Mouse (Mus musculus) MEL (cell line): ENCODE data around the gene Gpr179. TPM values are rescaled to one million over a fixed set of nuclear protein-coding genes. Genes with fewer than 3 reads are reported as not detected.

Experiments used
- DNase-seq: peaks from one replicate; pipeline ENCODE4 v3.0.0; 2011; ENCODE audit warnings: low read depth, low spot score
- H3K27ac ChIP-seq: 2 replicates; pipeline ENCODE4 v1.5.1; 2012; ENCODE audit warnings: low read depth, mild to moderate bottlenecking, control low read depth, low read length, moderate library complexity; ENCODE audit not compliant: control insufficient read depth
- H3K27me3 ChIP-seq, 2 experiments: fragments of 150-350 bp in 1 of 2; sonication (generic) in 1 of 2; 2 replicates each; pipeline ENCODE4 v1.6.1; 2012; ENCODE audit warnings: low read length in 2 of 2, mild to moderate bottlenecking in 2 of 2, improper control_type of control experiment in 1 of 2, moderate library complexity in 1 of 2; ENCODE audit not compliant: insufficient read depth in 2 of 2, control insufficient read depth in 1 of 2
- H3K36me3 ChIP-seq, 2 experiments: 2 replicates each; pipeline ENCODE4 v1.6.1; 2012 to 2014; ENCODE audit warnings: low read length in 2 of 2, improper control_type of control experiment in 1 of 2, inconsistent platforms in 1 of 2, mild to moderate bottlenecking in 1 of 2; ENCODE audit not compliant: insufficient read depth in 2 of 2, control insufficient read depth in 1 of 2
- H3K4me1 ChIP-seq, 2 experiments: fragments of 150-350 bp in 1 of 2; sonication (generic) in 1 of 2; 2 replicates each; pipeline ENCODE4 v1.6.1; 2012; ENCODE audit warnings: low read length in 2 of 2, improper control_type of control experiment in 1 of 2, mild to moderate bottlenecking in 1 of 2; ENCODE audit not compliant: insufficient read depth in 2 of 2, control insufficient read depth in 1 of 2
- H3K4me3 ChIP-seq, 2 experiments: fragments of 150-350 bp in 1 of 2; sonication (generic) in 1 of 2; 2 replicates each; pipeline ENCODE4 v1.5.1; 2012; ENCODE audit warnings: low read depth in 2 of 2, low read length in 2 of 2, mild to moderate bottlenecking in 2 of 2, moderate library complexity in 2 of 2, control low read depth in 1 of 2, improper control_type of control experiment in 1 of 2; ENCODE audit not compliant: control insufficient read depth in 1 of 2, insufficient read depth in 1 of 2
- H3K79me2 ChIP-seq: 2 replicates; pipeline ENCODE4 v1.6.1; 2012; ENCODE audit warnings: mild to moderate bottlenecking, low read length, moderate library complexity; ENCODE audit not compliant: control insufficient read depth, poor library complexity, insufficient read depth
- H3K9ac ChIP-seq: 2 replicates; pipeline ENCODE4 v1.6.1; 2012; ENCODE audit warnings: low read depth, mild to moderate bottlenecking, control low read depth, low read length, moderate library complexity; ENCODE audit not compliant: control insufficient read depth, poor library complexity, severe bottlenecking
- H3K9me3 ChIP-seq: fragments of 150-350 bp; sonication (generic); replicated peaks from 2 replicates; pipeline ENCODE4 v1.6.1; 2012; ENCODE audit warnings: mild to moderate bottlenecking, low read length, improper control_type of control experiment, moderate library complexity; ENCODE audit not compliant: insufficient read depth
- BHLHE40 ChIP-seq: IDR thresholded peaks from 2 replicates; pipeline ENCODE4 v1.6.1; 2012; ENCODE audit warnings: low read depth, mild to moderate bottlenecking, inconsistent platforms, low read length, improper control_type of control experiment, borderline replicate concordance
- CHD2 ChIP-seq: IDR thresholded peaks from 2 replicates; pipeline ENCODE4 v1.6.1; 2011; ENCODE audit warnings: low read length, improper control_type of control experiment
- CTCF ChIP-seq, 3 experiments: IDR thresholded peaks in 2 of 3; conservative IDR thresholded peaks in 1 of 3; 2 replicates each; pipeline ENCODE4 v1.5.1; 2011 to 2012; ENCODE audit warnings: low read length in 3 of 3, low read depth in 2 of 3, mild to moderate bottlenecking in 2 of 3, improper control_type of control experiment in 1 of 3, inconsistent platforms in 1 of 3, mixed read lengths in 1 of 3, moderate library complexity in 1 of 3; ENCODE audit not compliant: control insufficient read depth in 1 of 3, insufficient read depth in 1 of 3, poor library complexity in 1 of 3, severe bottlenecking in 1 of 3
- E2F4 ChIP-seq: IDR thresholded peaks from 2 replicates; pipeline ENCODE4 v1.6.1; 2011; ENCODE audit warnings: low read depth, low read length, improper control_type of control experiment, borderline replicate concordance
- ELF1 ChIP-seq: IDR thresholded peaks from 2 replicates; pipeline ENCODE4 v1.6.1; 2014; ENCODE audit warnings: low read depth, mild to moderate bottlenecking, inconsistent platforms, low read length, improper control_type of control experiment, moderate library complexity
- EP300 ChIP-seq, 2 experiments: IDR thresholded peaks; 2 replicates each; pipeline ENCODE4 v1.6.1; 2011; ENCODE audit warnings: improper control_type of control experiment in 2 of 2, low read length in 2 of 2, low read depth in 1 of 2, mild to moderate bottlenecking in 1 of 2
- ETS1 ChIP-seq: IDR thresholded peaks from 2 replicates; pipeline ENCODE4 v1.6.1; 2012; ENCODE audit warnings: low read depth, mild to moderate bottlenecking, inconsistent platforms, low read length, improper control_type of control experiment, moderate library complexity
- GABPA ChIP-seq: IDR thresholded peaks from 2 replicates; pipeline ENCODE4 v1.6.1; 2012; ENCODE audit warnings: low read depth, mild to moderate bottlenecking, inconsistent platforms, low read length, improper control_type of control experiment, moderate library complexity
- JUND ChIP-seq: IDR thresholded peaks from 2 replicates; pipeline ENCODE4 v1.6.1; 2011; ENCODE audit warnings: low read depth, mild to moderate bottlenecking, improper control_type of control experiment, low read length
- KAT2A ChIP-seq: conservative IDR thresholded peaks from 2 replicates; pipeline ENCODE4 v1.6.1; 2012; ENCODE audit warnings: low read depth, low read length, improper control_type of control experiment, inconsistent platforms
- MAFK ChIP-seq: IDR thresholded peaks from 2 replicates; pipeline ENCODE4 v1.6.1; 2011; ENCODE audit warnings: low read depth, mild to moderate bottlenecking, low read length, improper control_type of control experiment, borderline replicate concordance
- MEF2A ChIP-seq: IDR thresholded peaks from 2 replicates; pipeline ENCODE4 v1.6.1; 2014; ENCODE audit warnings: low read depth, mild to moderate bottlenecking, inconsistent platforms, low read length, improper control_type of control experiment; ENCODE audit not compliant: poor library complexity, insufficient replicate concordance, severe bottlenecking; ENCODE audit errors: extremely low read depth
- MYC ChIP-seq: IDR thresholded peaks from 2 replicates; pipeline ENCODE4 v1.6.1; 2011; ENCODE audit warnings: low read depth, mild to moderate bottlenecking, low read length, improper control_type of control experiment, moderate library complexity
- NELFE ChIP-seq: IDR thresholded peaks from 2 replicates; pipeline ENCODE4 v1.6.1; 2011; ENCODE audit warnings: low read depth, low read length, improper control_type of control experiment
- POLR2A ChIP-seq, 2 experiments: IDR thresholded peaks; 2 replicates each; pipeline ENCODE4 v1.6.1; 2011 to 2012; ENCODE audit warnings: low read length in 2 of 2, mild to moderate bottlenecking in 2 of 2, control low read depth in 1 of 2, improper control_type of control experiment in 1 of 2, low read depth in 1 of 2, moderate library complexity in 1 of 2; ENCODE audit not compliant: control insufficient read depth in 1 of 2, insufficient read depth in 1 of 2, poor library complexity in 1 of 2
- POLR2AphosphoS2 ChIP-seq: IDR thresholded peaks from 2 replicates; pipeline ENCODE4 v1.6.1; 2011; ENCODE audit warnings: low read length, improper control_type of control experiment
- POLR2AphosphoS5 ChIP-seq: IDR thresholded peaks from 2 replicates; pipeline ENCODE4 v1.6.1; 2012; ENCODE audit warnings: low read depth, borderline replicate concordance, mild to moderate bottlenecking, inconsistent platforms, low read length, moderate library complexity, mixed read lengths
- RCOR1 ChIP-seq: IDR thresholded peaks from 2 replicates; pipeline ENCODE4 v1.6.1; 2012; ENCODE audit warnings: low read depth, mild to moderate bottlenecking, inconsistent platforms, low read length, improper control_type of control experiment
- TAL1 ChIP-seq: IDR thresholded peaks from 2 replicates; pipeline ENCODE4 v1.6.1; 2012; ENCODE audit warnings: mild to moderate bottlenecking, inconsistent platforms, low read length, moderate library complexity, mixed read lengths
- TBP ChIP-seq: IDR thresholded peaks from 2 replicates; pipeline ENCODE4 v1.8.0; 2011; ENCODE audit warnings: low read depth, low read length, improper control_type of control experiment
- TCF12 ChIP-seq: IDR thresholded peaks from 2 replicates; pipeline ENCODE4 v1.6.1; 2014; ENCODE audit warnings: low read depth, mild to moderate bottlenecking, inconsistent platforms, low read length, improper control_type of control experiment, moderate library complexity
- UBTF ChIP-seq: IDR thresholded peaks from 2 replicates; pipeline ENCODE4 v1.6.1; 2012; ENCODE audit warnings: low read depth, mild to moderate bottlenecking, inconsistent platforms, low read length, improper control_type of control experiment, moderate library complexity, borderline replicate concordance; ENCODE audit not compliant: insufficient read depth
- USF1 ChIP-seq: IDR thresholded peaks from 2 replicates; pipeline ENCODE4 v1.6.1; 2014; ENCODE audit warnings: low read depth, mild to moderate bottlenecking, inconsistent platforms, low read length, improper control_type of control experiment, moderate library complexity
- polyA plus RNA-seq, 2 experiments: library from polyadenylated mRNA; stranded (reverse) in 1 of 2; unstranded in 1 of 2; fragments of >175 nt in 1 of 2; fragments of >200 nt in 1 of 2; gene quantifications; 2 replicates each; pipeline versions ENCODE4 v1.2.1 to v1.2.4; 2012; ENCODE audit warnings: low replicate concordance in 2 of 2, low read depth in 1 of 2; ENCODE audit not compliant: insufficient read length in 2 of 2, insufficient read depth in 1 of 2, missing spikeins in 1 of 2
- total RNA-seq: library from RNA; depleted of rRNA; stranded (reverse); fragments of 300-350 nt; gene quantifications from 2 replicates; pipeline ENCODE4 v1.2.3, GENCODE M21; 2012

The Gpr179 gene
- total and polyA plus RNA-seq, 3 experiments, result 0.01 to 0.04 TPM; not detected in 1

DNA sequence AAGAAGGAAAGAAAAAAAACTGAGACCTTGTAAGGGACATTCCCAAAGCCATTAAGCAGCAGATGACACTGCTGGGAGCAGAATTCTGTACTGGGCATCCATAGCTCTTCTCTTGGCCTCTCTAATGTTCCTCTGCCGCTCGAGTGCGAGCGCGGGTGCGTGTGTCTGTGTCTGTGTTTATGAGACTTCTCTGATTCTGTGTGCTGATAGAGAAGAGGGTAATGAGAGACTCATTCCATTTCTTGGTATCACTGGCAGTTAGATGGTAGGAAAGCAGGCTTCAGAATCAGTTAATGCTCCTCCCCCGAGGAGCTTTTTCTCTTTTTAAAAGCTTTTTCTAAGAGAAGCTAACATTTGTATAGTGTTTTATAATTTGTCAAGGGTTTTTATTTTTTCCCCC is 3.4 kb upstream of the Gpr179 start (continued):
- TF ChIP-seq KAT2A (no peak), CHD2 (no peak), POLR2A (IDR thresholded peaks at IDR 0.05; ENCODE audit: control insufficient read depth in 1 of 2, insufficient read depth in 1 of 2, low read depth in 1 of 2, low read length in 2 of 2, poor library complexity in 1 of 2) (no peak), NELFE (no peak), TAL1 (no peak), MAFK (no peak), TCF12 (0 out of 2 replicates have a peak, but pooled peaks have one; percentile 3), MEF2A (no peak), UBTF (0 out of 2 replicates have a peak, but pooled peaks have one; percentile 21), ELF1 (no peak), E2F4 (no peak), POLR2AphosphoS2 (no peak), ETS1 (peak; percentile 24; the same call in 1 of the 2 replicates), POLR2AphosphoS5 (no peak)

DNA sequence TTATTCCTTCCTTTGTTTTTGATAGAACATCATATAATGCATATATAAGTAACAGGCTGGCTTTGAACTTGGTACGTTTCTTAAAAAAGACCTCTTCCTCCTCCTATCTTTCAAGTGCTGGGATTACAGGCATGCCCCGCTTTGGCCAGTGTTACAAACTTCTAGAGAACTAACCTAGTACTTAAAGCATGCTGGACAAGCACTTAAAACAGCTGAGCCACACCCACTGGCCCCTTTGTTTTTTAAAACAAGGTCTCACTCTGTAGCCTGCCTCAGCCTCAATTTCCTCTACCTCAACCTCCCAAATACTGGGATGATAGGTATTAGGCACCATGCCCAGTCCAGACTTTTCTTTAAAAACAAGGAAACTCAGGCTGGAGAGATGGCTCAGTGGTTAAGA is 2.8 kb upstream of the Gpr179 start:
- peaks cover 10 to 13% of the 10 kb centered on the region in 2 experiments for H3K4me1 ChIP-seq
- no peaks in the 10 kb centered on the region for H3K27me3 ChIP-seq
- no peaks in the 10 kb centered on the region for H3K9me3 ChIP-seq
- peaks cover 0 to 10% of the 10 kb centered on the region in 2 experiments; a peak in 2 of 4 replicates for H3K36me3 ChIP-seq
- no peak overlapping the region for H3K27ac ChIP-seq
- H3K9ac ChIP-seq, result no peak overlapping the region
- DNase-seq, result no peak
- no peak overlapping the region for H3K4me3 ChIP-seq
- TF ChIP-seq MYC (no peak), TBP (no peak), USF1 (no peak), BHLHE40 (no peak), MEF2A (no peak), POLR2AphosphoS2 (no peak), CTCF (IDR thresholded peaks at IDR 0.05 in 2 of 3, conservative IDR thresholded peaks at IDR 0.05 in 1 of 3; ENCODE audit: control insufficient read depth in 1 of 3, insufficient read depth in 1 of 3, low read depth in 2 of 3, low read length in 3 of 3, poor library complexity in 1 of 3, severe bottlenecking in 1 of 3) (no peak), ELF1 (no peak), RCOR1 (no peak), GABPA (no peak), JUND (no peak), KAT2A (no peak), EP300 (IDR thresholded peaks at IDR 0.05; ENCODE audit: low read depth in 1 of 2, low read length in 2 of 2) (no peak)
- H3K79me2 ChIP-seq, result no peaks in the 10 kb centered on the region
